Mouse (Mus musculus): ENCODE data around the gene Atp5e.

Gene Atp5e

GRCm38 (mm10) chr2:174463789-174464523 lies at the start of gene Atp5e:
TSS of gene Atp5e (minus strand) at chr2:174464105.
- DNase-seq (ENCODE audit: low read depth, low spot score): peak; percentile 94

- no peak for DNase-seq (ENCODE audit: low read depth, low spot score)
These were observed 45.9 kb upstream of the Atp5e start for GRCm38 (mm10) chr2:174509825-174510224.

- DNase-seq (ENCODE audit: low read depth, low spot score): no peak
These were observed 44.1 kb upstream of the Atp5e start for GRCm38 (mm10) chr2:174507998-174508397.

DNA sequence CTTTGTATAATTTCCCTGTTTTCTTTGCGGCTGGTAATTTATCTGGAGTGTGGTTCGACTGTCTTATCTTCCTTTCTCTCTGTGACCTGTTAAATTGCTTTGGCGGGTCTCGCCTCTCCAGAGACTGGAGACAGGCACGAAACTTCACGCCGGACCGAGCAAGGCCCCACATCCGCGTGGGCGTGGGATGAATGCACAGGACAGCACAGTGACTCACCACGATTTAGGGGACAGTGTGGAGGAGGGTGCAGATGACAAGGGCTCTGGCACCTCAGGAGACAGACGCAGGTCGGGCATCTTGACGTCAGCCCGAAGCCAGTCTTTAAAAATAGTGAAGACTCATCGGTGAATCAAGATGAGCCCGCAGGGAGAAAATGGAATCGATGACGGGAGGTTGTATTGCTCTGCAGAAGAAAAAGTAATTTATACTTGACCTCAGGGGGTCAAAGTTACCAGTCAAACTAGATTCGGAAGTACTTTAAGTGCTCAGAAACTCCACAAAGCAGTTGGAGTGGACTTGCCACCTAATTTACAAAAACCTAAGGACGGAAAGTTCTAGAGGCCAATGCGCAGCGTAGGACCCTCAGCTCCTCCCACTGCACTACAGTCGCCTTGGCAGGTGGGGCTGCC lies 39.0 kb upstream of the Atp5e start:
- DNase-seq (ENCODE audit: low read depth, low spot score): peak; percentile 9

GRCm38 (mm10) chr2:174502321-174502720 lies 38.4 kb upstream of the Atp5e start:
- DNase-seq (ENCODE audit: low read depth, low spot score): no peak

DNA sequence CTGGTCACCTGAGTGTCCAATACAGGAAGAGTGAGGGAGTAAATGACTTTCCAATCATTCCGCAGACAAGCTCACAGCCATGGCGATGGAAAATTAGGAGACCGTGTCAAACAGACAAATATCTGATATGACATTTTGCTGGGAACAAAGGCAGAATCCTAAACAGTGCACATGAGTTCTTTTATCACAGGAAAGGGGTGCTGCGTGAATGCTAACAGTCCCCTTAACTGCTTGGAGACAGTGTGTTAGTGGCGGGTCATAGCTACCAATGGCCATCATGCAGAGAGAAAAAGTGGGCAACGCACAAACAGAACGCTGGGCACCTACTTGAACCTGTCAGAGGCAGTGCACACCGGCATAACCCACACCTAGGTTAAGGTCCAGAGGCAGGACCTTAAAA lies 37.6 kb upstream of the Atp5e start:
- DNase-seq (ENCODE audit: low read depth, low spot score): no peak

DNA sequence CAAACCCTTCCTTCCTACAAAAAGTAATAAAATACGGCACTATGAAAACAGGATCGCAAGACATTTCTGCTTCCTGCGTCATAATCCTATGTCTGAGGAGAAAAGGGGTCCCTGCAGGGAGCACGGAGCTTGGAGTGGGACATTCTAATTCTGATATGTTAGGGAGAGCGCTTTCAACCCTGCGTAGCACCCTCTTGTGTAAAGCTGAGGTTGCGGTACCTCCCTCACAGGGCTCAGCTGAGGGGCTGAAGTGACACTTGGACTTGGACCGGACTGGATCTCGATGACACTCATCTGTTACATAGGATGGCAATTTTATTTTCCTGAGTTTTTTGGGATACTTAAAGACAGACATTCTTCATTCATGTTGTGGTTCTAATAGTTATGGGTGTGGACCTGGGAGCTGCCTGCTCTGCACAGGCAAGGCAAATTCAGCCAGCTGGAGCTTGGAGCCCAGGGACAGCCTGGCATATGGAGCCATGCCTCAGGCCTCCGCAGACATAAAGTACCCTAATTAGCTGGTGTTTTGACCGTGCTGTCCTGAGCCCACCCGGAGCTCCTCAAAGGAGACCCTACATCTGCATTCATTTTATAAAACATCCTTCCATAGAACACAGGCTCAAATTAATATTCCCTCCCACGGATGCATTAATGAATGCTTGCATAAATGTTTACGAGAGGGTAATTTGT lies 37.1 kb upstream of the Atp5e start:
- DNase-seq (ENCODE audit: low read depth, low spot score): no peak

GRCm38 (mm10) chr2:174492858-174493257 lies 29.0 kb upstream of the Atp5e start:
- DNase-seq (ENCODE audit: low read depth, low spot score): peak; percentile 15

DNA sequence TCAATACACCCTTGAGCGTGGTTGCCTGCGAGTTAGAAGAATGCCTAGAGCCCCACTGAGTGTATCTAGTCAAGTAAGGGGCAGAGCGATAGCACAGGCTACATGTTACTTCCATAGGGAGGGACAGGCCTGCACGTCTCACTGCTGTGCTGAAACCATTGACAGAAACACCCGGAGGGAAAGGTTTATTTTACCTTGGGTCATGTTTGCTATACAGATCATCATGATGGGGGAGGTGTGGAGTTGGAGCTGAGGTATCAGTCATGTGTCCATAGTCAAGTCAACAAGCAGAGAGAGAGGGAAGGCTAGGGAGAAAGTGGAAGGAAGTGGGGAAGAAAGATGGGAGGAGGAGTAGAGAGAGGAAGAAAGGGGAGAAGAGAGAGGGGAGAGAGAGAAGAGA lies 23.1 kb upstream of the Atp5e start:
- no peak for DNase-seq (ENCODE audit: low read depth, low spot score)

- DNase-seq (ENCODE audit: low read depth, low spot score): no peak
These were observed 14.8 kb upstream of the Atp5e start for GRCm38 (mm10) chr2:174478746-174479145.

GRCm38 (mm10) chr2:174477543-174478319 lies 13.8 kb upstream of the Atp5e start:
- no peak for DNase-seq (ENCODE audit: low read depth, low spot score)

DNA sequence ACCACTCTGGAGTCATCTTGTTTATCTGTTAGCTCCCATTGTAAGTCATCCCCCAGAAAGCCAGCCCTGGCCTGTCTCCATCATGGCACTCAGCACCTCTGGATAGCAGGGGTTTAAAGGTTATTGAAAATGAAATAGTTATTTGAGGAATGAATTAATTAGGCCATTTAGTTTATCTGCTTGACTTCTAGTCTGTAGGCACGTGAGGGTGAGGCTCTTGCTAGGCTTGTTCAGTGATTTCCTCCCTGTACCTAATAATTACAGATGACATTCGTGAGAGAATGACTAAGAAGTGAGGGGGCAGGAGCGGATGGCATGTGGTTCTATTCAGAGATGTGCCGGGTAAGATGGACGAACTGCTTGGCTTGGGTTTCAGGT lies 9.6 kb upstream of the Atp5e start:
- no peak for DNase-seq (ENCODE audit: low read depth, low spot score)

DNA sequence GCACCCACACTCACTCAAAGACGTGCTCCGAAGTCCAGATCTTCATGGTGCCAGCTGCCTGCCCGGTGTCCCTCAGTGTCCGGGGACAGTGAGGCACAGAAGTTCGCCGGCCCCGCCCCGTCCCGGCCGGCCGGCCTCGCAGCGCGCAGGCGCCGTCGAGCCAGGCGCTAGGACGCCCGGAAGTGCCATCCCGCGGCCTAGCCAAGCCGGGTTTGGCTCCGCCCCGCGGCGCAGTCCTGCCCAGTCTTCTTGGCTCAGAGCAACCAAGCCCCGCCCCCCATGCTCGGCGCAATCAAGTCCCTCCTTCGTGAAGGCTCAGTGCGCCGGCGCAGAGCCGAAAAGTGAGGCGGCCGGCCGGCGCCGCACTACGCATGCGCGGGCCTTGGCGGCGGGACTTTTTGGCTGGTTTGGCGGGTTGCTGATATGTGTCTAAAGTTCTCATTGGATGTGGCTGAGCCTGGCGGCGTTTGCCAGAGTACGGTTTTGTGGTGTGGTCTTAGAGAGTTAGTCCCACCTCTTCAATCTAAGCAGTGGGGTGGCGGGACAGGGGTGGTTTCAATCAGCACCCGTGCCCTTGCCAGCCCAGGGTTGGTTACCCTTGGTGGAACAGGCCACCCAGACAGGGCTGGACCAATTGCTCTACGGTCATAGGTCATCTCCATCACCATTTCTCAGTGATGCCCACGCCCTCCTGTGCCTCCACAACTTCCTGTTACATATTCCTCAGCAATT lies 9.1 kb upstream of the Atp5e start, which contains the start of gene Prelid3b:
Prelid3b (minus strand) TSS at position 264 of the 732 bp plus-strand sequence.
- DNase-seq (ENCODE audit: low read depth, low spot score): peak; percentile 97

GRCm38 (mm10) chr2:174472407-174472806 lies 8.5 kb upstream of the Atp5e start:
- DNase-seq (ENCODE audit: low read depth, low spot score): no peak

- DNase-seq (ENCODE audit: low read depth, low spot score): no peak
These were observed 7.0 kb upstream of the Atp5e start for GRCm38 (mm10) chr2:174470786-174471405.

DNA sequence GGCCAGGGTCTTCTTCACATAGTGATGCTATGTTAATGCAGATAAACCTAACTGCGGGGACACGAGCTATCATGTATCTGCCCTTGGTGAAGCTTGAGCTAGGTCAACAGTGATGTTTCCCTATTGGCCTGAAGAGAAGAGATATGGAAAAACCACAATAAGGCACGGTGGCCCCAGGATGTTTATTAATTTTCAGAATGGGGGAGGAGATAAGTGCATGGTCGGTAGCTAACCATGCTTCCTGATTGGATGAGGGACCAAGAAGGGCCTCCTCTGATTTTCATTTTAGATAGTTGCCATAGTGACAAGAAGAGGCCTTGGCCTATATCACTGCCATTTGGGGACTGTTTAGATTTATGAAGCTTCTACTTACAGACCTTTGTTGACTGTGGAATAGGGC lies 6.4 kb upstream of the Atp5e start:
- no peak for DNase-seq (ENCODE audit: low read depth, low spot score)

DNA sequence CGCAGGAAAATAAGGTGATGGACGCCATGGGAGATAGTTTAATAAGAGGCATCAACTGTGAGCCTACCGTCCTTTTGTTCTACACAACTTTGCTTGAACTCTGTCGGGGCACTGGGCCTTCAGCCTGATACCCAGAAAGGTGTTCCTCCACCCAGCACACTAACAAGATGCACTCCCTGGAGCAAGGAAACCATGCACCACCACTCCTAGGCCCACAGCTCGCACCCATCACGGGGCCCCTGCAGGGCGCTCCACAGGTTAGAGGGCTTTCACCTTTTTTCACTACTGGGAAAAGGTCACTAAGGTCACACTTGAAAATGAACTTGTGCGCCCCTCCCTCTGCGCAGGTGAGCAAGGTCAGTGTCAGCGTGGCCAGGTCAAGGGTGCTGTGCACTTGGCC lies 535 bp downstream of the Atp5e start:
- no peak for DNase-seq (ENCODE audit: low read depth, low spot score)

GRCm38 (mm10) chr2:174459365-174459764 lies 4.5 kb downstream of the Atp5e start:
- no peak for DNase-seq (ENCODE audit: low read depth, low spot score)

GRCm38 (mm10) chr2:174453681-174454080 lies 10.2 kb downstream of the Atp5e start:
- no peak for DNase-seq (ENCODE audit: low read depth, low spot score)

- DNase-seq (ENCODE audit: low read depth, low spot score): no peak
These were observed 13.6 kb downstream of the Atp5e start, which contains the start of gene Tubb1 for GRCm38 (mm10) chr2:174450353-174450752. TSS of gene Tubb1 (plus strand) at chr2:174450695.

GRCm38 (mm10) chr2:174448405-174448804 lies 15.5 kb downstream of the Atp5e start:
- DNase-seq (ENCODE audit: low read depth, low spot score): no peak

Measured in telencephalon, adult 2 months (tissue).